Mouse (Mus musculus): ENCODE measurements around the gene Trim60. TPM values are rescaled to one million over a fixed set of nuclear protein-coding genes. Genes with fewer than 3 reads are reported as not detected.
"Not testable (repeated sequence)": the region's sequence is repeated elsewhere in the genome, so short reads cannot be mapped to it uniquely, and the experiment has no call there.

Trim60 gene
- polyA plus RNA-seq, 1 experiment from 2014 or later: not detected

GRCm38 (mm10) chr8:65030735-65031485 is 12.5 kb upstream of the Trim60 start:
- WGBS: 74% methylated on average over 4 of the region's 4 CpGs
- H3K27ac ChIP-seq (replicated peaks in 1 of 2; ENCODE audit: control insufficient read depth in 1 of 2, insufficient read depth in 1 of 2, low read depth in 2 of 2, low read length in 2 of 2): no peak overlapping the region
- H3K36me3 ChIP-seq (ENCODE audit: control insufficient read depth, insufficient read depth, low read length): no peaks in the 10 kb centered on the region
- H3K4me2 ChIP-seq (ENCODE audit: low read length): no peak overlapping the region
- ATAC-seq (ENCODE audit: insufficient number of reproducible peaks, insufficient read depth, low FRiP score, low read depth): no peak
- no peak overlapping the region for H3K4me3 ChIP-seq (ENCODE audit: control insufficient read depth in 1 of 2, insufficient read depth in 1 of 2, low read depth in 1 of 2, low read length in 2 of 2)
- H3K27me3 ChIP-seq (ENCODE audit: control insufficient read depth, insufficient read depth, low read length): no peaks in the 10 kb centered on the region
- 0 out of 4 replicates have a peak, but pooled peaks cover 0 to 2% of the 10 kb centered on the region in 2 experiments for H3K4me1 ChIP-seq (ENCODE audit: control insufficient read depth in 2 of 2, insufficient read depth in 2 of 2, low read length in 2 of 2)
- no peak overlapping the region for H3K9ac ChIP-seq (ENCODE audit: low read length)
- H3K9me3 ChIP-seq (ENCODE audit: control insufficient read depth, low read length): no peaks in the 10 kb centered on the region

- Histone ChIP-seq H3K9me3 (ENCODE audit: control insufficient read depth, low read length) (no peaks in the 10 kb centered on the region), H3K9ac (ENCODE audit: low read length) (no peak overlapping the region), H3K4me3 (ENCODE audit: control insufficient read depth in 1 of 2, insufficient read depth in 1 of 2, low read depth in 1 of 2, low read length in 2 of 2) (no peak overlapping the region), H3K36me3 (ENCODE audit: control insufficient read depth, insufficient read depth, low read length) (no peaks in the 10 kb centered on the region), H3K27me3 (ENCODE audit: control insufficient read depth, insufficient read depth, low read length) (no peaks in the 10 kb centered on the region), H3K4me1 (ENCODE audit: control insufficient read depth in 2 of 2, insufficient read depth in 2 of 2, low read length in 2 of 2) (no peaks in the 10 kb centered on the region), H3K4me2 (ENCODE audit: low read length) (no peak overlapping the region), H3K27ac (replicated peaks in 1 of 2; ENCODE audit: control insufficient read depth in 1 of 2, insufficient read depth in 1 of 2, low read depth in 2 of 2, low read length in 2 of 2) (no peak overlapping the region)
- 79% methylated on average over 4 of the region's 4 CpGs for WGBS
- no peak for ATAC-seq (ENCODE audit: insufficient number of reproducible peaks, insufficient read depth, low FRiP score, low read depth)
These were observed 11.4 kb upstream of the Trim60 start for GRCm38 (mm10) chr8:65029776-65030175.

- no peaks in the 10 kb centered on the region for H3K27me3 ChIP-seq (ENCODE audit: control insufficient read depth, insufficient read depth, low read length)
- no peak overlapping the region for H3K9ac ChIP-seq (ENCODE audit: low read length)
- no peaks in the 10 kb centered on the region for H3K9me3 ChIP-seq (ENCODE audit: control insufficient read depth, low read length)
- ATAC-seq (ENCODE audit: insufficient number of reproducible peaks, insufficient read depth, low FRiP score, low read depth): no peak
- H3K4me2 ChIP-seq (ENCODE audit: low read length): no peak overlapping the region
- H3K27ac ChIP-seq (replicated peaks in 1 of 2; ENCODE audit: control insufficient read depth in 1 of 2, insufficient read depth in 1 of 2, low read depth in 2 of 2, low read length in 2 of 2): no peak overlapping the region
- no peak overlapping the region for H3K4me3 ChIP-seq (ENCODE audit: control insufficient read depth in 1 of 2, insufficient read depth in 1 of 2, low read depth in 1 of 2, low read length in 2 of 2)
- 79% methylated on average over 12 of the region's 12 CpGs for WGBS
- H3K4me1 ChIP-seq (ENCODE audit: control insufficient read depth in 2 of 2, insufficient read depth in 2 of 2, low read length in 2 of 2): no peaks in the 10 kb centered on the region
- H3K36me3 ChIP-seq (ENCODE audit: control insufficient read depth, insufficient read depth, low read length): no peaks in the 10 kb centered on the region
These were observed 10.7 kb upstream of the Trim60 start for GRCm38 (mm10) chr8:65028959-65029686.

GRCm38 (mm10) chr8:65022485-65022884 is 4.1 kb upstream of the Trim60 start:
- H3K9me3 ChIP-seq (ENCODE audit: control insufficient read depth, low read length): no peaks in the 10 kb centered on the region
- H3K4me1 ChIP-seq (ENCODE audit: control insufficient read depth in 2 of 2, insufficient read depth in 2 of 2, low read length in 2 of 2): no peaks in the 10 kb centered on the region
- ATAC-seq (ENCODE audit: insufficient number of reproducible peaks, insufficient read depth, low FRiP score, low read depth): no peak
- H3K4me3 ChIP-seq (ENCODE audit: control insufficient read depth in 1 of 2, insufficient read depth in 1 of 2, low read depth in 1 of 2, low read length in 2 of 2): no peak overlapping the region
- H3K27ac ChIP-seq (replicated peaks in 1 of 2; ENCODE audit: control insufficient read depth in 1 of 2, insufficient read depth in 1 of 2, low read depth in 2 of 2, low read length in 2 of 2): no peak overlapping the region
- H3K9ac ChIP-seq (ENCODE audit: low read length): no peak overlapping the region
- H3K36me3 ChIP-seq (ENCODE audit: control insufficient read depth, insufficient read depth, low read length): no peaks in the 10 kb centered on the region
- H3K27me3 ChIP-seq (ENCODE audit: control insufficient read depth, insufficient read depth, low read length): no peaks in the 10 kb centered on the region
- H3K4me2 ChIP-seq (ENCODE audit: low read length): no peak overlapping the region
- WGBS: 48% methylated on average over 8 of the region's 8 CpGs

GRCm38 (mm10) chr8:65007616-65008015 is 10.8 kb downstream of the Trim60 start:
- 77% methylated on average over 6 of the region's 6 CpGs for WGBS

GRCm38 (mm10) chr8:64998806-64999365 is 19.5 kb downstream of the Trim60 start:
- no peak for ATAC-seq (ENCODE audit: insufficient number of reproducible peaks, insufficient read depth, low FRiP score, low read depth)
- no peak overlapping the region for H3K9ac ChIP-seq (ENCODE audit: low read length)
- WGBS: 78% methylated on average over 4 of the region's 4 CpGs

More at GRCm38 (mm10) chr8:65007616-65008015, 10.8 kb downstream of the Trim60 start:
- H3K4me3 ChIP-seq (ENCODE audit: control insufficient read depth in 1 of 2, insufficient read depth in 1 of 2, low read depth in 1 of 2, low read length in 2 of 2); H3K9ac ChIP-seq (ENCODE audit: low read length); H3K4me1 ChIP-seq (ENCODE audit: control insufficient read depth in 2 of 2, insufficient read depth in 2 of 2, low read length in 2 of 2); H3K27me3 ChIP-seq (ENCODE audit: control insufficient read depth, insufficient read depth, low read length); H3K9me3 ChIP-seq (ENCODE audit: control insufficient read depth, low read length); H3K4me2 ChIP-seq (ENCODE audit: low read length); H3K36me3 ChIP-seq (ENCODE audit: control insufficient read depth, insufficient read depth, low read length); H3K27ac ChIP-seq (replicated peaks in 1 of 2; ENCODE audit: control insufficient read depth in 1 of 2, insufficient read depth in 1 of 2, low read depth in 2 of 2, low read length in 2 of 2); ATAC-seq (ENCODE audit: insufficient number of reproducible peaks, insufficient read depth, low FRiP score, low read depth): not testable (repeated sequence)

GRCm38 (mm10) chr8:64987731-64988130 is 30.7 kb downstream of the Trim60 start, which contains the start of gene Trim75:
TSS of gene Trim75 (minus strand) at chr8:64987831.
- WGBS: 87% methylated on average over 4 of the region's 4 CpGs
- Histone ChIP-seq H3K4me2 (ENCODE audit: low read length) (no peak within 1 kb of the TSS), H3K9me3 (ENCODE audit: control insufficient read depth, low read length) (0 out of 2 replicates have a peak, but pooled peaks cover 3% of the 10 kb centered on the region), H3K27ac (replicated peaks in 1 of 2; ENCODE audit: control insufficient read depth in 1 of 2, insufficient read depth in 1 of 2, low read depth in 2 of 2, low read length in 2 of 2) (no peak within 1 kb of the TSS), H3K36me3 (ENCODE audit: control insufficient read depth, insufficient read depth, low read length) (no peaks in the 10 kb centered on the region), H3K9ac (ENCODE audit: low read length) (no peak within 1 kb of the TSS), H3K4me1 (ENCODE audit: control insufficient read depth in 2 of 2, insufficient read depth in 2 of 2, low read length in 2 of 2) (no peaks in the 10 kb centered on the region), H3K4me3 (ENCODE audit: control insufficient read depth in 1 of 2, insufficient read depth in 1 of 2, low read depth in 1 of 2, low read length in 2 of 2) (no peak within 1 kb of the TSS), H3K27me3 (ENCODE audit: control insufficient read depth, insufficient read depth, low read length) (no peaks in the 10 kb centered on the region)
- no peak for ATAC-seq (ENCODE audit: insufficient number of reproducible peaks, insufficient read depth, low FRiP score, low read depth)

More at GRCm38 (mm10) chr8:64998806-64999365, 19.5 kb downstream of the Trim60 start:
- Histone ChIP-seq H3K4me2 (ENCODE audit: low read length) (no peak overlapping the region), H3K9me3 (ENCODE audit: control insufficient read depth, low read length) (no peaks in the 10 kb centered on the region), H3K27me3 (ENCODE audit: control insufficient read depth, insufficient read depth, low read length) (no peaks in the 10 kb centered on the region), H3K4me3 (ENCODE audit: control insufficient read depth in 1 of 2, insufficient read depth in 1 of 2, low read depth in 1 of 2, low read length in 2 of 2) (no peak overlapping the region), H3K36me3 (ENCODE audit: control insufficient read depth, insufficient read depth, low read length) (no peaks in the 10 kb centered on the region), H3K4me1 (ENCODE audit: control insufficient read depth in 2 of 2, insufficient read depth in 2 of 2, low read length in 2 of 2) (no peaks in the 10 kb centered on the region), H3K27ac (replicated peaks in 1 of 2; ENCODE audit: control insufficient read depth in 1 of 2, insufficient read depth in 1 of 2, low read depth in 2 of 2, low read length in 2 of 2) (no peak overlapping the region)
